Mouse (Mus musculus) MEL (cell line): ENCODE measurements around the gene Cdkn1a.

Experiments
- BHLHE40 ChIP-seq: IDR thresholded peaks from 2 replicates; pipeline ENCODE4 v1.6.1; 2012; ENCODE audit warnings: low read depth, mild to moderate bottlenecking, inconsistent platforms, low read length, improper control_type of control experiment, borderline replicate concordance
- CTCF ChIP-seq, 3 experiments: IDR thresholded peaks in 2 of 3; conservative IDR thresholded peaks in 1 of 3; 2 replicates each; pipeline ENCODE4 v1.5.1; 2011 to 2012; ENCODE audit warnings: low read length in 3 of 3, low read depth in 2 of 3, mild to moderate bottlenecking in 2 of 3, improper control_type of control experiment in 1 of 3, inconsistent platforms in 1 of 3, mixed read lengths in 1 of 3, moderate library complexity in 1 of 3; ENCODE audit not compliant: control insufficient read depth in 1 of 3, insufficient read depth in 1 of 3, poor library complexity in 1 of 3, severe bottlenecking in 1 of 3
- ETS1 ChIP-seq: IDR thresholded peaks from 2 replicates; pipeline ENCODE4 v1.6.1; 2012; ENCODE audit warnings: low read depth, mild to moderate bottlenecking, inconsistent platforms, low read length, improper control_type of control experiment, moderate library complexity
- SMC3 ChIP-seq: IDR thresholded peaks from 2 replicates; pipeline ENCODE4 v1.6.1; 2011; ENCODE audit warnings: low read depth, low read length, improper control_type of control experiment
- ZC3H11A ChIP-seq: IDR thresholded peaks from 2 replicates; pipeline ENCODE4 v1.6.1; 2012; ENCODE audit warnings: low read depth, mild to moderate bottlenecking, inconsistent platforms, low read length, improper control_type of control experiment
- ZNF384 ChIP-seq: IDR thresholded peaks from 2 replicates; pipeline ENCODE4 v1.6.1; 2012; ENCODE audit warnings: low read depth, mild to moderate bottlenecking, inconsistent platforms, low read length, improper control_type of control experiment

DNA sequence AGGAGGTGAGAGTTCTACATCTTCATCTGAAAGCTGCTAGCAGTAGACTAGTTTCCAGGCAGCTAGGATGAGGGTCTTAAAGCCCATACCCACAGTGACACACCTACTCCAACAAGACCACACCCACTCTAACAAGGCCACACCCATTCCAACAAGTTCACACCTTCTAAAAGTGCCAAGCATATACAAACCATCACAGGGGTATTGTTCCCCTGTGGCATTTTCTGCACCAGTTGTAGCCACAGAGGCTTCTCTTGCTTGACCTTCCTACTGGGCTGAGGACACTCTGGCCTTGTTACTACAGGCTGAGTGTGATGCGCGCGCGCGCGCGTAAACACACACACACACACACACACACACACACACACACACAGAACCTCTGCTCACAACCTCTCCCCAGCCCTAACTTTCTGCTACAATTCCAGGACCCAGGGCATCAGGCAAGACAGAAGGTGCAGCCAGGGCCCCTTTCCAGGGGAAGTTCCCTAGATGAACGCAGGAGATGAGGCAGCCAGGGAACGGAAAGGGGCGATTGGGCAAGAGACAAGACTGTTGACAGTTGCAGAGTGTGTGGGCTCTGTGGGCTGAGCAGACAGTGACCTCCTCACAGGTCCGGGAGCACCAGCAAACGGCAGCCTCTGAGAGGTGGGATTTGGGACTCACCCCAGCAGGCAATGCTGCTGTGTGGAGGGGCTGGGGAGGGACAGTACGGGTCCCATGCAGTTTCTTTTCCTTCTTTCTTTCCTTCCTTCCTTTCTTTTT, 23.0 kb downstream of the Cdkn1a start, which contains the start of gene Rab44:
- TF ChIP-seq CTCF (IDR thresholded peaks at IDR 0.05 in 2 of 3, conservative IDR thresholded peaks at IDR 0.05 in 1 of 3; ENCODE audit: control insufficient read depth in 1 of 3, insufficient read depth in 1 of 3, low read depth in 2 of 3, low read length in 3 of 3, poor library complexity in 1 of 3, severe bottlenecking in 1 of 3): no peak
- peak; percentile 17; the same call in 1 of the 2 replicates for TF ChIP-seq ETS1
- TF ChIP-seq SMC3: no peak
- no peak for TF ChIP-seq BHLHE40
- TF ChIP-seq ZC3H11A: no peak
- no peak for TF ChIP-seq ZNF384
